Mouse (Mus musculus) MEL-GATA-1-ER (cell line): ENCODE measurements around the gene Creb3l2.

ENCODE experiments used
- DNase-seq: peaks from one replicate; pipeline ENCODE4 v3.0.0-alpha.2; 2012; ENCODE audit warnings: low read depth; ENCODE audit errors: extremely low read depth

The Creb3l2 gene

DNA sequence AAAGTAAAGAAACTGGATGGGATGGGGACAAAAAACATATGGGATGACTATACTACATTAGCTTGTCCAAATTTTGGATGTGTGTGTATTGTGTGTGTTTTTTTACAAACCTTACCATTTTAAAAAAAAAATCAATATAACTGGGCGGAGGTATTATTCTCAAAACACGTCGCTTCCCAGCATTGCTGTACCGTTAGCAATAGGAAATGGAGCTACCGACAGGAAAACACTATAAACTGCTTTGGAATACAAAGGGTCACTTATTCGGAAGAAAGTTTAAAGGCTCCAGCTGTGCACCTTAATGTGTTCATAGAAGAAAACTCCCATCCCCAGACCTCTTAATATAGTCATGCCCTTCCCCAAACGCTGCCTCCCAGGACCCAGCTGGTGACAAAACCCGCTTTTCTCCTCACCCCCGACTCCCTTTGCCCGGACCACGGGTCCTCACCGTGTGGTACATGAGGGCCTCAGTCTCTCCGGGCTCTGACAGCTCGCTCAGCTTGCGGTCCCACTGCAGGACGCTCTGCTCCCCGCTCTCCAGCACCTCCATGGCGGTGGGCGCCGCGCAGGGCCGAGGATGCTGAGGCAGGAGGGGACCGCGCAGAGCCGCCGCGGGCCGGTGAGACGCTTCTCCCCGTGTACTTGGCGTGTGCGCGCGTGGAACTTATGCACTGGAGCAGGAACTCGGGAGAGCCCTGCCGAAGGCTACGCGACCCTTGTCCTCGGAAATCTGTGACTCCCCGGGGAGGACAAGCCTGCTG lies 515 bp downstream of the Creb3l2 start:
- DNase-seq, result no peak

GRCm38 (mm10) chr6:37440491-37441250 lies 1.3 kb downstream of the Creb3l2 start:
- DNase-seq, result no peak

- DNase-seq, result no peak
Measured at GRCm38 (mm10) chr6:37439676-37440490, 2.1 kb downstream of the Creb3l2 start.

GRCm38 (mm10) chr6:37438510-37438909 lies 3.4 kb downstream of the Creb3l2 start:
- DNase-seq, result no peak

DNA sequence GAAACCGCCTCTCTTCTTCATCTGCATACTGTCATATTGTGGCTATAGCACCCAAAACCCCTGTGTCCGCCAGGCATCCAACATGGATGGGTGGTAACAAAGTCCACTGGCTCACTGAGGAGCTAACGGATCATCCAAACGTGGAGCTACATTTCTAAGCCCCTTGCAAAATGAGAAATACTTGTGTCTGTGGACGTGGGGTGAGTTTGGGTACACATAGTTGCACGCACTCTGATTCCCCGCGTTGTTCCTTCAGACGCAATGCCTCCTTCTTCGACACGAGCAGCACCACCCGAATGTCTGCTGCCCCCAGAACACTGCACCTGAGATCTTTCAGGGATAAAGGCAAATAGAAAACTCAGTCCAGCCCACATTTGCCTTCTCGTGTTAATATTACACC lies 4.9 kb downstream of the Creb3l2 start:
- DNase-seq, result no peak

DNA sequence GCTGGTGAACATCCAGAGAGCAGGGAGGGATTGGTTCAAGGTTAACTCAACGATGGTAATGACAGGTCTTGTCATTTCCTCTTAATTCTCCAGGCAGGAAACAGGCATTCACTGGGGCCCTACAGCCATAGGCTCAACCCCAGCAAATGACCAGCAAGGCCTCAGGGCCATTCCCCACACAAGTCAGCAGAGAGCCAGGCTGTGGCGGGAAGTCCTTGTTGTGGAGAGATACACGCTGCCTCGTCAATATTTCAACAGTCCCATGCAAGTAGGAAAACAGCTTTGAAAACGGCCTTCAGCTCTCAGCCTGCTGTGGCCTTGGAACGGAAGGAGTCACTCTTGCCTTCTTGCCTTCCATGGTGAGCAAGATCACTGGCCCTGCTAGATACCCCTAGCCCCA lies 6.6 kb downstream of the Creb3l2 start:
- no peak for DNase-seq

DNA sequence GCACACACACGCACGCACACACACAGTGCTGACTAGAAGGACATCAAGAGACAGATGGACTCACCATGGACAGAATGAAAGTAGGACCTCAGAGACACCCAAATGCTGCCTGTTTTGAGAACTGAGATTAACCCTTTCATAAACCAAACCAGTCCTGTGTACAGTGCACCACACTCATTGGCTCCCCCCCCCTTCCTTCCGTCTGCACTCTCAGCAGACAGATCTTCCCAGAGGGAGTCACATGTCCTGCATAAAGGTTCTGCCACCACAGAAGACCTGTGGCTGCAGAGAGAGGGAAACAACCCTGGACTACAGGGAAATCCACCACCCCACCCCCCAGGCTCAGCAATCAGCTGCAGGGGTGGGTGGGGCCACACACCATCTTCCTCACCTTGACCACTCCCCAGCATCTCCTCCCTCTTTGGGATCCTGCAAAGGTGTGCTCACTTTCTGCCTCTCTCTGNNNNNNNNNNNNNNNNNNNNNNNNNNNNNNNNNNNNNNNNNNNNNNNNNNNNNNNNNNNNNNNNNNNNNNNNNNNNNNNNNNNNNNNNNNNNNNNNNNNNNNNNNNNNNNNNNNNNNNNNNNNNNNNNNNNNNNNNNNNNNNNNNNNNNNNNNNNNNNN lies 12.0 kb downstream of the Creb3l2 start:
- no peak for DNase-seq

GRCm38 (mm10) chr6:37428947-37429346 lies 13.0 kb downstream of the Creb3l2 start:
- DNase-seq, result no peak

DNA sequence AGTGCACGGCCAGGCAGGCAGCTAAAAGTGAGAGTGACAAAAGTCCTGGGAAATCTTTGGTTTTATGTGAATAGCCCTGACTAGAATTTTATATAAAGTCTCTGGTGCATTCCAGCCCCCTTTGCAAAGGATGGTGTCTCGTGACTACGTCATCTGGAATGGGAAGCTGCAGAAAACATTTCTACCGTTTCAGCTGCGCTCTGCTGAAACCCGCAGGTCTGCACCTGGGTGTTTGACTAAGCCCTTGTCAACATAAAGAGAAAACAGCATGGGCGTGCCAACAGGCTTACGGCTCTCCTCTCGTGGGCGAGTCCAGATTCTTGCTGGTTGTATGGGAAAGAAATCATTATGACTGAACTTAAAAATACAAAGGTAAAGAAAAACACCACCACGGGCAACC lies 13.9 kb downstream of the Creb3l2 start:
- DNase-seq, result no peak

DNA sequence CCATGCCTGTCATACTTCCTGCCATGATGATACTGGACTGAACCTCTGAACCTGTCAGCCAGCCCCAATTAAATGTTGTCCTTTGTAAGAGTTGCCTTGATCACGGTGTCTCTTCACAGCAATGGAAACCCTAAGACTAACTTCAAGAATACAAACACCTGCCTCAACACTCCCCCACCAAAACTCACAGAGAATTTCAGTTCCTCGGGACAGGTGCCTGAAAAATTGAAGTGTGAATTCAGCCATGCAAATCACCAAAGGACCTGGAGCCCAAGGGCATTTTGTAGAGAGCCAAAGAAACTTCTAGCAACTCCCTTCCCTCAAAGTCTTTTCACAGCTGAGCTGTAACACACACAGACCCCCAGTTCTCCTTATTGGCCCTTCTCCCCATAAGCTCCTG lies 15.3 kb downstream of the Creb3l2 start:
- no peak for DNase-seq

- DNase-seq, result no peak
Measured at GRCm38 (mm10) chr6:37425833-37426232, 16.1 kb downstream of the Creb3l2 start.

DNA sequence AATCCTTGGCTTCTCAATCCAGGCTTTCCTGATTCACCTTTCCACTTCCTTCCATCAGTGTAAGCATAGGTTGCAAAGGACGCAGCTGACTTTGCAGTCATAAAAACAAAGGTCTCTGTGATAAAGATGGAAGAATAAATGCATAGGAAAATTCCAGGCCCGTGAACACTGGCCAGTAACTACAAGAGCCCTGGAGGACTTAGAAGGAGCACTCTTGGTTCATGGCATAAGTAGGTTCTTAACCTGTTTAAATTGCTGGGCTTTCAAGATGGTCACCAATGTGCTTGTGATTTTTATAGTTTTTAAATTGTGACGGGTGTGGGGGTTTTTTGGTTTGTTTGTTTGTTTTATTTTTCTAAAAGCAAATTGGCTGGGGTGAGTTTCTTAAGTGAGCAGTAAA lies 16.9 kb downstream of the Creb3l2 start:
- no peak for DNase-seq

GRCm38 (mm10) chr6:37424374-37424773 lies 17.6 kb downstream of the Creb3l2 start:
- no peak for DNase-seq

DNA sequence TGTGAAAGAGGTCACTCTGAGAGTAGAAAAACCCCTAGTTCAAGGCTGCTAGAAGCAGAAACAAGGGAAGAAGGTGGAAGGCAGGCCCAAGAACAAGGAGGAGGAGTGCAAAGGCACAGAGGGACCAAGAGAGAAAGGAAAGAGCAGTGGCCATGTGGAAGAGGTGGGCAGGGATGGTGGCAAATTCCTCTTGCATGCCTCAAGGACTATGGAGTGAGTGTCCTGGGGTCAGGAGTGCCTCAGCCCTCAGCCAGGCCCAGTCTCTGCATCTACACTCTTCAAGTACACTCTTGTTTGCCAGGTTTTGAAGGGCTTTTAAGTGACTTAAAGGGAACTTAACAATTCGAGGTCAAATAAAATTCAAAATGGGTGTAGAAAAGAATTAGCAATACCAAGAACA lies 18.6 kb downstream of the Creb3l2 start:
- DNase-seq, result no peak

- DNase-seq, result no peak
Measured at GRCm38 (mm10) chr6:37421124-37421523, 20.8 kb downstream of the Creb3l2 start.

GRCm38 (mm10) chr6:37419445-37419941 lies 22.5 kb downstream of the Creb3l2 start:
- no peak for DNase-seq

GRCm38 (mm10) chr6:37418931-37419330 lies 23.0 kb downstream of the Creb3l2 start:
- DNase-seq, result no peak

- no peak for DNase-seq
Measured at GRCm38 (mm10) chr6:37416743-37417142, 25.2 kb downstream of the Creb3l2 start.

DNA sequence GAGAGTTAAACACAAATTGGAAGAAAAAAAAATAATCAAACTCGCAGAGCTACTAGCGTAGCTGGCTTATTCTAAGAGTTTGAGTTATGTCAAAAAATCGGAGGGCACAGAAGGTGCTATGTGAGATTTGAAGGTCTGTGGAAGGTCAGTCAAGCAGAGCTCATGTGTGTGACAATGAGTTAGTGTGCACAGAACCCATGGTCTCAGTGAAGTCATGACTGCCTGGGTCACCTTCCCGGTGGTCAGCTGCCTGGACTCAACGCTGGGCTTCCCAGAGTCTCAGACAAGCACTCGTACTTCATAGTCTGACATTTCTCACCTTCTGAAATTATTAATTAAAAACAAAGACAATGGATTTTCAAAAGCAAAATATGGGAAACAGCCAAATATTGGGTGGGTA lies 26.4 kb downstream of the Creb3l2 start:
- DNase-seq, result no peak

DNA sequence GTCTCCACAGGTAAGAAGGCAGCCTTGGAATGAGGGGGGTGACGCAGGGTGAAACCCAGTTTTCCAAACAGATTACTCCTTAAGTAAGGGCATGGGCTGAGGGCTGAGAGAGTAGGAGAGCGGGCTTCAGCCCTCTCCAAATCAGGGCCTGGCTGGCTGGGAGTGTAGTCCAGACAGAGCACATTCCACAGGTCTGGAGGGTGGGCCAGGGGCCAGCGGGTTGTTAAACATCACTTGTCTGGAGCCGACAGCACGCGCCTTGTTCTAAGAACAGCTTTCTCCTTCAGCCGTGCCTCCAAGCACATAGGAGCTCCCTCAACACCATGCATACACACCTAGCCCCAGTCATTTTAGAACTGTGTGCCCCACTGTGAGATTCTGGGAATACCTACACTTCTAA lies 26.9 kb downstream of the Creb3l2 start:
- DNase-seq, result no peak

DNA sequence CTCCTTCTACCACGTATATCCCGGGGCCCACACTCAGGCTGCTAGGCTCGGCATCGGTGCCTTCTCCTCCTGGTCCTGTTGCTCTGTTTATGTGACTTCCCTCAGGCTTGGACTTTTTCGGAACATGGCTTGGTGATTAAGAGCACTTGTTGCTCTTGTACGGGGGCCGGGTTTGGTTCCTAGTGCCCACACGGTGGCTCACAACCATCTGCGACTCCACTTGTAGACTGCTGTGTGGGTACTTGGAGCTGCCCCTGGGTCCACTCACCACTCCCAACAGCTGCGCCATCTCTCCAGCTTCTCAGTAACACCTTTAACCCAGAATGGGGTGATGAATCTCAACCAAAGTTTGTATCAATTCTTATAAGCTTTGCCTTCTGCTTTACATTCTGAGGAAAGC lies 27.4 kb downstream of the Creb3l2 start:
- DNase-seq, result no peak
